Mouse (Mus musculus): ENCODE measurements at regions not wholly inside any gene's neighbourhood (a gene's known extent, or its start where the extent isn't known, plus 50 kb on each side); places are given as distances from the start of the nearest gene placed in this dataset.

DNA sequence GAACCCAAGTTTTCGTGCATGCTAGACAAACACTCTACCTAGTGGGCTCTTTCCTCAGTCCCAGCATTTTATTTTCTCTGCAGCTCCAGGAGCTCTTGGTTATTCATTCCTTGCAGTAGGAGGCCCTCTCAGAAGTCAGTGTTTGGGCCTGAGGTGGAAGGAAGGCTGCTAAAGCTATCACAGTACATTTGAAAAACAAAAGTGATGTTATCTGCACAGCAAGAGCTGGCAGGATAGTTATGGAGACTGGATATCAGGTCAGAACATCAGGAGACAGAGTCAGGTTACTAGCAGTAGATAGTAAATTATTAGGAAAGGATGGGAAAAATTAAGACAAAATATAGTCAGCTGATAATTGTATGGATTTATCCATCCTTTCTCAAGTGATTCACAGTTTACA lies 152.2 kb downstream of the Mtx2 start:
- no peak for DNase-seq (ENCODE audit: low spot score)

DNA sequence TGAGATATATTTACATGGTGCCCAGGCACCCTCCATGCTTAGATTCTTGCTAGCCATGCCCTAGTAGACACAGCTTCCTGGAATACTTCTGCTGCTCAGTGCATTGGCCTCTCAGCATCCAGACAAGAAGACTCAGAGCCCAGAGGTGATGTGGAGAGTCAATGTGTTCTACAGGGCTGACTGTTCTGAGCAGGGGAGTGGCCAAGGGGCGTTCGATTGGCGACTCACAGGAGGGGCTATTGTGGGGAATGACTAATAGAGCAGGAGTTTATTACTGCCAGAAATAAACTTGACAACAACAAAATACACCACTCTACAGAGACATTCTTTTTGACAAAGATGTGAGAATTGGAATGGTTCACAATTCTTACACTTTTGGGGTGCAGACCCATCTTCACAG lies 156.3 kb downstream of the Mtx2 start:
- DNase-seq (ENCODE audit: low spot score): no peak

DNA sequence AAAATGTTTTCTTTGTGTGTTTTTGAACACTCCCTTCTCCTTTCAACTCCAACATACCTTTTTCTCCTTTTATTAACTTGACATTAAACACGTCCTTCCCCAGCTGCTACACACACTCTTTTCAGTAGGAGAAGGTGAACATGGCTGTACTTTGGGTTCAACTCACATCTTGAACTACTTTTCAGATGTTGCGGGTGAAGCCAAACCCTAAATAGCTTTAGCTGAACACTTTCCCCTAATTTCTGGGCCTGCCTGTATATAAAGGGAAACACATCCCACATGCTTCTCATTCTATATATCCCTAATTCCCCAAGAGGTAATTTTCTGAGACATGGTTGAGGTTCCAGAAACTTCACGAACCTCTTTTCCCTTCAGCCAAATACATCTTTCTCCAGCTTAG lies 168.2 kb downstream of the Mtx2 start:
- DNase-seq (ENCODE audit: low spot score): no peak

DNA sequence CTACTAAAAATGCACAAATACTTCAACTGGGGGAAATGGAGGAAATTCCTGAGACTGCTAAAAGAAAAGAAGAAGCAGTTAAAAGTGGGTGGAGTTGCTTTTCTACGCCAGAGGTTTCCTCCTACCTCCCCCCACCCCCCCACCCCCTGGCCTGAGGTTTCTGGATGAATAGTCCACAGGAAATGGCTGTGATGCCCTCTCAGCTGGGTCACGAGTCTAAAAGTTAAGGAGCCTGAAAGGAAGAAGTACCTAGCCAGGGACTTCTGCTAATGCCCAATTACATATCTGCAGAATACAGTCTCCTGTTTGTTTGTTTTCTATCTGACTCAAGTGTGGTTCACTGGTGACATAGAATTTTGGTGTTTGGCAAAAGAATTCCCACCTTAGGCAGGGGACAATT lies 169.4 kb downstream of the Mtx2 start:
- DNase-seq (ENCODE audit: low spot score): no peak

DNA sequence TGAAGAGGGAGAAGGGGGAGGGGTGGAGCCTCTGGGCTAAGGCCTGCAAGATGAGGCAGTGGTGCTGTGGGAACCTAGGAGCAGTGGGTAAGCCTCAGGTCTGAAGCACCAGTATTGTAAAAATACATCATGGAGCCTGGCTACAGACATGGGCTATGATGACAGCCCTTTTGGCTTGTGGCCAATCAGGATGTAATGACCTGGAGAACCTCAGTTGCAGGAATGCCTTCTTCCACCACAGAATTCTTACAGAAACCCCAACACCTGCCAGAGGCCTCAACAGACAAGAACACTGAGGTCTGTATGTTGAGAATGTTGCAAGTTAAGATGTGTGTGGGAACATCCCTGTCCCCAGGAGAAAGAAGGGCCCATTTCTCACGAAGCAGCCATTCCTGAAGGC lies 172.1 kb downstream of the Mtx2 start:
- DNase-seq (ENCODE audit: low spot score): no peak

DNA sequence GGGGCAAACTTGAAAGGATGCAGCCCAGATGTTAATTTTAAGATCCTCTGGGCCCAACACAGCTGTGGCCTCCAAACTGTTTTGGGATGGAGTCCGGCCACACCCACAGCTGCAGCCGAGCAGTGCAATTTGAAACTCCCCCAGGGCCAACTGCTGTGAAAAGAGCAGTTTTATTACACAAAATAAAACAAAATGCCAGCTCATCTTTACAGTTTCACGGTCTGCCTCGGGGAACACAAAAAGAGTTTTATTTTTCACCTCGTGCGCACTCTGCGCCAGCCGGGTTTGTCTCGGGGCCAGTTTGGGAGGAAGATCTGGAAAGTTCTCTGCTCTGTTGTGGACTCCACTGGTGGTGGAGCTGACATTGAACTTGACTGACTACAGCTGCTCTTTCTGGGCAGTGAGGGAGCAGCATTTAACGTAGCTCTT lies 174.8 kb downstream of the Mtx2 start:
- DNase-seq (ENCODE audit: low spot score): no peak

DNA sequence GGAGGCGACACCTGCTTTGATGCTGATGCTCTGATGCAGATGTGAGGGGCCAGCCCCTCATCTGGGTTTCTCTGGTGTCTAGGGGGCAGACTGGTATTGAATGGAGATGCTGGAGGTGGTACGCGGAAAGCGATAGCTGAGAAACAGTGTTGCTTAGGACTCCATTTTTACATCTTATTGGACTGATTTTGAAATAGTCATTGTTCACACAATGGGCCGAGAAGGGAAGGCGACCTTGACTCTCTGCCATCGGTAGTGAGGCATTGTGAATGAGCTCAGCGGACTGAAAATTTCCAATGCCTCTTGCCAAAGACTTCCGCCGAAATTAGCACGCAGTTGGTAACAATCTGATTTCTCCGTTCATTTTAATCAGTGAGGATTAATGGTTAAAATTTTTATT lies 177.0 kb downstream of the Mtx2 start:
- no peak for DNase-seq (ENCODE audit: low spot score)

DNA sequence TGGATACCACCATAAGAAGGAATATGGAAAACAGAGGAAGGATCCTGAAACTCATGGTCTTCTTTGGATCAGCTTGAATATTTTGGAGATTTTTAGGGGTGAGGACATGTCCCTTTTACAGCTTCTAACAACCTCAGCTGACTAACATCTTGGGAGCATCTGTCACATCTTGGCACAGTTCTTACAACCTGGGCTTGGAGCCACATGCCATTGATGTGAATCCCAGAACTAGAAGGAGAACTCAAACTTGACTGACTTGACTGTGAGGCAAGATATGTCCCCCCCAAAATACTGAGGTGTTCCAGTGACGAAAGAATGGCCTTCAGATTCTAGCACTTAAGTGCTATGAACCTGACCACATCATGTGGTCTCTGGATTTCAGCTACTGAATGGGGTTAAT lies 182.5 kb downstream of the Mtx2 start:
- no peak for DNase-seq (ENCODE audit: low spot score)

DNA sequence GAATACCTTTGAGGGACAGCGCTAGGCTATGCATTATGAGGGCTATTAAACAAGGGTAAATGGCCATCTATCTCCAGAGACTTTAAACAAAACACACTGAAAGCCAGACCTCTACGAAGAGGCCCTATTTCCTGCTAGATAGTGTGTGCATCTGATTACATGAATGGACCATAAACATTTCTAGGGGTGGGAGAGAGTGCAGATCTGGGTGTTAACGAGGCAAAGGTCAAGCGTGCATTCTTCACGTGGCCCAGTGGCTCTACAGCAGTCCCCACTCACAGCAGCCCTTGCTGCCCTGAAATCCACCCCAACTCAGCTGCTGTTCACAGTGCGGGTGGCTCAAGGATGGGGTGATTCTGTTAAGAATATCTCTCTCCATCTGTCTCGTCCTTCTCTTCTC lies 185.0 kb downstream of the Mtx2 start:
- DNase-seq (ENCODE audit: low spot score): no peak

DNA sequence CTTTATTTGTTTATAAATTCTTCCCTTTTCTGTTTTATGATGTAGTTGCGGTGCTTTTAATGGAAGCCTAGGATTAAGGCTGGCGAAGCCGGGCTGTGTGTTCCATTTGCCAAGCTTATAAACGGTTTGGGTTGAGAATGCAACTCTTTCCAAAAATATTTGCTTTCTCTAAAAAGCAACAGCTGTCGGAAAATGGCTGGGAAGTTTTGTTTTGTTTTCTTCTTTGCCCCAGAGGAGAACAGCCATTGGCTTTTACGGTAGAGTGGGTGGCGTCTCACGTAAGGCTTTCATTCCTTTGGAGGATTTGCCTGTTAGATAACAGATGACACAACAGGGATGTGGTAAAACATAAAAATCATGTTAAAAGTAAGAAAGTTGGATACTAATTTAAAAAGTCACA lies 186.4 kb downstream of the Mtx2 start:
- no peak for DNase-seq (ENCODE audit: low spot score)

DNA sequence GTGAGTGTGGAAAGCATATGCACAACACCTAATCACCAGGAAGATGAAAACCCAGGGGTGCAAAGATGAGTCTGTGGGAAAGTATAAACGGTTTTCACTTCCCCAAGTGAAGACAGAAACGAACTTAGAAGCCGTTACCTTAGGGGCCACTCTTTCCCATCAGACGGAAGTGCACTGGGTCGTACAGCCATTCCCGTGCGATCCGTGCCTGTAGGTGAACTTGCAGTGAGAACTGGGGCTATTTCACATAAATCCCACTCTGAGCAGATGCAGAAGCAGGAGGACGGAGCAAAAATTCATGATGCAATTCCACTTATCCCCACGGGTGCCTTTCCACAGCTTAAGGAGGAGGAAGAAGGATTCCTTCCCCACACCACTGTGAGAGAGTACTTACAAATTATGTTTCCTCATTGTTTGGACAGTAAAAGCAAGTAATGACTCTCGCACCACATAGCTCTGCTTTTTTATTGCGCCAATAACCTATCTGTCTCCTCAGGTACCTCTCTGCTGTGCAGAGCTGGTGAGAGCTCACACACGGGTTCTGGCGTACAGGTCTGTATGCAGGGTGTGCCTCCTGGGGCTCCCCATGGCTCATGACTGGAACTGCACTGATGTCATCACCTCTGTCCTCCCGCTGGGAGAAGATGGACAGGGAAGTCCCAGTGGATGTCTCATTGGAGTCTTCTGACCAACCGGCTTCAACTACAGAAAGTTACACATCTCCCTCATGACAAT lies 189.6 kb downstream of the Mtx2 start:
- no peak for DNase-seq (ENCODE audit: low spot score)

DNA sequence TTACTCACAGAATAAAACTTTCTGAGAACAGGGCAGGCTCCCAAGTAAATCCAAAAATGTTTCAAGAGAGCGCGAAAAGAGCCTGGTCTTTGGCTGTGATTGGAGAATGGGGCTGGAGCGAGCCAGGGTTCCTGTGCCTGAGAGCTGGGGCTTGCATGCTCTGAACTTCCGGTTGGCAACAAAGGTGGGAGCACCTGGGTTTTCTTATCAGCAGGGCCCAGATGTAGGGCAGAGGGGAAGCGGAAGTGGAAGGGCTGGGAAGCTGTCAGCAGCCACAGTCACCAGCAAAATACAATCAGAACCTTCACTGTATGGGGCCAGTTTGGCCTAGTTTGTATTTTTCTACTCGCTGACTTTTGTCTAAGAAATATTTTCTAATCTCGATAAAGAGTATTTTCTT lies 193.9 kb downstream of the Mtx2 start:
- no peak for DNase-seq (ENCODE audit: low spot score)

DNA sequence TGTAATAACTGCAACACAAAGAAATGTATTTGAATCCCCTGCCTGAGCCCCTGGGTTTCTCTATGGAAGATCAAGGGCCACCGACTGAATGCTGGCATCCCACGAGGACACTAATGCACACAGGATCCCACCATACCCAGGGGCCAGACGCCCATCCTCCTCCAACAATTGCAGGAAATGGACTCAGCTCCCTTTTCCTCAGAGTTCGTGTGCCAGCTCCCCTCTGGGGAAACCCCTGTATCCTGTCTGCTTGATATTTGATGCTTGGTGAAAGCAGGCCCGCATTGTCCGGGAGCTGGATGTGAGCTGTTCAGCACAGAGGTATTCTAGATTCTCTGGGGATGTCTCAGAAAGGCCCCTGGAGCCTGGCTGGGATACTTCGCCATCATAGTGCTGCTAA lies 196.0 kb downstream of the Mtx2 start:
- DNase-seq (ENCODE audit: low spot score): no peak

DNA sequence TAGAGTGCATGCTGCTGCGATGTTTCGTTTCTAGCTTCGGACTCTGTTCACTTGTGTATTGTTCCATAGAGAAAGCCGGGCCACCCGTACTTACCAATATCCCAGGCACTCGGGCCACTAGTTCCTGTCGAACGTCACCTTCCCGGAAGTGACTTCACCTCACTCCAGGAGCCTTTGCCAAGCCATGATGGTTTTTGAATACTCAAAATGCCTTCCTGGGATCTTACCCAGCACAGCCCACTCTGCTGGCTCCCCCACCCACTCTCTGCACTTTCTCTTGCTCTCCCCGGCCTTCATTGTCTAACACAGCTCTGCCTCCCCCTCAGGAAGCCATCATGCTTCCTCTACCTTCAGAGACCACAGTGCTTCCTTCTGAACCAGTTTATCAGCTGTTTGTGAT lies 202.5 kb downstream of the Mtx2 start:
- DNase-seq (ENCODE audit: low spot score): no peak

DNA sequence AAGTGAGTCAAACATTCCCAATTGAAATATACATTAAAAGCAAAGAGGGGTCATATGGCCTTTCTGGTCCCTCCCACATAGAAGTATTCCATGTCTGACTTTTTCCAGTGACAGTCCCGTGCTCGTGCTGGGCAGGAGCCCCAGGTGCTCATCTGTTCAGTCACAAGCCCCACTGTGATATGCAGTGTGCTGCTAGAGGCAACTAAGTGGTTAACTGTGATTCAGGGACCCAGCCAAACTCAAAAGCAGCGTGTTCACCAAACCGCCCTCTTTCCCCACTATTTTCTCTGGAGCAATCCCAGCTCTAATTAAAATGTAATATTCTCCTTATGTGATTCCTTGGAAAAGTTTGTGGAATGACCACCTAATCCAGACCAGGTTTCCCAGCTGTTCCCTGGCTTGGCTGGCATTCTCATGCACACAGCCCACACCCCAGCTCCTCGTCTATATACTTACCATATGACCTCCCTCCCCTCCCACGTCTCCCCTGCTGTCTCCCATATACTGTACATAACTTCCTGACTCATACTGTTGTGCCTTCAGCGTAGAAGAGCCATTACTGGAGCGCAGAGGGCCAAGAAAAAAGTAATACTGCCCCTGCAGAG lies 203.6 kb downstream of the Mtx2 start:
- DNase-seq (ENCODE audit: low spot score): no peak

DNA sequence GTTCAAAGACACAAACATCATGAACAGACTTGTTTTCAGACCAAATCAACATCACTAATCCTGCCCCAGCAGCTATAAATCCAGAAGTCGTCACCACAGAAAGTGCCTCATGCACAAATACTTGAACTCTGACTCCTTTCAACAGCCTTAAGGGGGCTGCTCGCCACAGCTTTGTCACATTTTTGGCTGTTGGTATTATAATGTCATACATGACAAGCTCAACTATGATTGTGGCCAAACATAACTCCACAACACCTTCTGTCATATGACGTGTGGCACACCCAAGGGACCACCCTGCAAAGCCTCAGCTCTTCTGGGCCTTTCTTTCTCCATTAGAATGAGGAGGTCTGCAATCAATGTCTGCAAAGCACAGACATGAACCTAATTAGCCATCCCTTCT lies 209.1 kb downstream of the Mtx2 start:
- no peak for DNase-seq (ENCODE audit: low spot score)

DNA sequence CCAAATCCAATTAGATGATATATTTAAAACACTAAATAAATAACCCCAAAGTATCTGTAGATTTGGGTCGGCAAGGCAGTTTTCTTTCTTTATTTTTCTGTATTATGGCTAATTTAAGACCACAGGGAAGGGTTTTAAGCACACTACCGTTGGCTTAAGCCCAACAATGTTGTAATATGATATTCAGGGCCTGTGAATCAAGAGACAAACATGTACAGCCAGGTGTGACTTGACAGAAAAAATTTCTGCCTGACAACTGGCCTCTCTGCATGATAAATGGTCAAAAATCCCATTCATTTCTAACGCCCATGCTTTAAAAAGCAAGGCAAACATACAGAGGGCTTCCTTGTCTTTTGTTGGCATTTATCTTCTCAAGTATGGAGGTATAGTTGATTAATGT lies 213.5 kb downstream of the Mtx2 start:
- no peak for DNase-seq (ENCODE audit: low spot score)

DNA sequence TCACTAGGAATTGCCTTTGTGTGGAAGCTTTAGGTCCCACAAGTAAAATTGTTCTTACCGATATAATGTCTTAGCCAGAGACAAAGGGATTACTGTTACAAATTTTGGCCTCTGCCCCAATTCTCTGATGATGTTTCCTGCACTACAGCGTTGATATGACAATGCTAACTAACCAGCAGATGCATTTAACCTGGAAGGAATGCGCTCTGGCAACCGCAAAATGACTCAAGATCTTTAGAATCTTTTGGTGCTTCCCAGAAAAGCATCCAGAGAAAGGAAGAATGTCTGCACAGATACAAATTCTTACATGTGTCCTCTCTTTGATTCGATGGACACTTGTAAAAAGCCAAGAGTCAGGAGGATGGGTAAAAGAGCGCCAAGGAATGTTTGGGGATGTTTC lies 221.3 kb downstream of the Mtx2 start:
- no peak for DNase-seq (ENCODE audit: low spot score)

DNA sequence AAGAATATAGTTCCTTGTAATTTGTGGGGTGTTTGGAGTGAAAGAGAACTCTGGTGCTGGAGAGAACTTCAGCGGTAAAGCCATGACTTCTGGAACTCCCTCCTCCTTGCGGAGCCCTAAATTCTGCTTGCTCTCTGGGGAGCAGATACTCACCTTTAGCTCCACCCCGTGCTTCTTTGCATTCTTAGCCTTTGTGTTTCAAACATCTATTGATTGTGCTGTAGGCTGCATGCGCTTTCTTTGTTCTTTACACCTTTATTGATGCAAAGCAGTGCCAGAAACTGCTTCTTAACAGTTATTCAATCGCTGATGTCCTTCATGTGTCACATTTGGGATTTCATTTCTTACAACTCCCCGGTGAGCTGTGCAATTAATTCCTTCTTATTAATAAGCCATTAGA lies 222.5 kb downstream of the Mtx2 start:
- no peak for DNase-seq (ENCODE audit: low spot score)

DNA sequence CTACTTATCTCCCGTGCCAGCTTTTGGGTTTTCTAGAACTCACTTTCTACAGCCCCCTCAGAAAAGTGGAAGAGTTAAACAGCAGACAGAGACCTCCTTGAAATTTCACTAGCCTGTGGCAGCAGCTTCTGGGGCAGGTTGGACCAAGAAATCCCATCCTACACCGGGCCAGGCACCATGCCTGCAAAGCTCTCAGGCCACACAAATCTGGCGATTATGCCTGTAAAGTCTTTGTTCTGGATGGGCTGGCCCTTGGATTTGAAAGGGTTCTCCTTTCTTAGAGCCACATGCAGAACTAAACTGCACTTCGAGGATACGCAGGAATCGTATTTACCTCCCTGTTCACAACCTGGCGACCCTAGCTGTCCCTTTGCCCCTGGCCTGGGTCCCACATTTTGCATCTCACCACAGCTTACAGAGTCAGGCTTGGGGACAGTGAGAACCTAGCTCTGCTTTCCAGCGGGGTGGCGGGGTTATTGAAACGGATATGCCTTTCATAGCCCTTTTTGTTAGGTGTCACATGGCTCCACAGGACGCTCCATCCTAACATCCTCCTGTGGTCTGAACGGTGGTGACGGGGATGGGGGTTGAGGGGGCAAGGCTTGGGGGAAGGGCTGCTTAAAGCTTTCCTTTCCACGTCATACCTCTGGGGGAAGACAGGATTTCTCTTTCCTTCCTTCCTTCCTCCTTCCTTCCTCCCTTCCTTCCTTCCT lies 229.0 kb downstream of the Mtx2 start:
- DNase-seq (ENCODE audit: low spot score): peak; percentile 17

DNA sequence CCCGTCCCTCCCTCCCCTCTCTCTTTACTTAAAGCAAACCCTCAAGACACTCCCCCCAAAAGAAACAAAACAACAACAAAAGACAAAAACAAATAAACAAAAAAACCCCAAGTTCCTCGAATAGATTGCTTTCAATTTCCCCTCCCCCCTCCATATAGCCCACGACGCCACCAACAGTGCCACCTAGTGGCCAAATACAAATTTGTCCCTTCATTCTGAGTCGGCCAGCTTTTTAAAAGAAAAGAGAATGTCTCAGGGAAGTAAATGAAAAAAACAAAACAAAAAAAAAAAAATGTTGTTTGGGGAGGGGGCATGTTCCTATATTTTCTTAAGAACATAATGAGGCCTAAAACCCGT lies 229.6 kb downstream of the Mtx2 start:
- no peak for DNase-seq (ENCODE audit: low spot score)

DNA sequence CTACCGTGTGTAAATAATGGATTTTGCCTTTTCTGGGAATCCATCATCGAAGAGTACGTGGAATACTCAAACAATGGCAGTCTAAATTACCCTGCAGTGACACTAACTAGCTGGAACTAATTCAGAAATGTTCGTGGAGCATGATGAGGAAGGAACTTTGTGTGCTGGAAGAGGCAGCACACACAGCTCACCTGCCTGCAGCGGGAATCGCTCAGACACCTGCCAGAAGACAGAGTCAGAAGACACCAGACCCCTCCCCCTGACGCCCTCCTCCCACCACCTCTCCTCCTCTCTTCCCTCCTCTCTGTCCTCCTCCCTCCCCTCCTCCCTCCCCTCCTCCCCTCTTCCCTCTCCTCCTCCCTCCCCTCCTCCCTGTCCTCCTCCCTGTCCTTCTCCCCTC lies 235.4 kb downstream of the Mtx2 start:
- DNase-seq (ENCODE audit: low spot score): no peak

DNA sequence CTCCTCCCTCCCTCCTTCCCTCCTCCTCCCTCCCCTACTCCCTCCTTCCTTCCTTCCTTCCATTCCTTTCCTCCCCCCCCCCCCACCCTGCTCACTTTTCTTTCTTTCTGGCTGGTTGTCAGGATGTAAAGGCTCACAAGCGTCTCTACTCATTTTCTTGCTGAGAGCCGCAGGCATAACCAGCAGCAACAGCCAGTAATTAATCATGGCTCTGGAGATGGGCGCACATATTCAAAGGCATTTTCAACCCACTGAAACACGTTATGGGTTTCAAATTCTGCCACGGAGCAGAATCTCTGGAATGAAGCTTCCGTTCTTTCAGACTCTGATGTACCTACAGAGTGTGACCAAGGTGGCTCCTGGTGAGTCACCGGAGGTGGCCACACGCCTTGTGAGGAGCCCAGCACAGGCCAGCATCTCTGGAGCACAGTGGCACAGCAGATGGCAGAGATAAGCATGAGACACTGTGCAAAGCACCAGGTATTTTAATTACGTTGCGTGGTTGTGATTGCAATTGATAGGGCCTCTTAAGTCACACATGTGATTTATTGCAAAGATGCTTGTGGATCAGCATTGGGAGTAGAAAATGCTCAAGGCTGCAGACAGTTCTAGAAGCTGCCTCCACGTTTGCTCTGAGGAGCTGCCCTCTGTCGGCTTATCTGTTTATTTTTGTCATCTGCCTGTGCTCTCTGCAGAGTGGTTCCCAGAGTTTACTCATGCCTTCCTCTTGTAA lies 236.0 kb downstream of the Mtx2 start:
- no peak for DNase-seq (ENCODE audit: low spot score)
